10 mouse cellular contexts compared by ENCODE assay signal in the genomic region with DNA sequence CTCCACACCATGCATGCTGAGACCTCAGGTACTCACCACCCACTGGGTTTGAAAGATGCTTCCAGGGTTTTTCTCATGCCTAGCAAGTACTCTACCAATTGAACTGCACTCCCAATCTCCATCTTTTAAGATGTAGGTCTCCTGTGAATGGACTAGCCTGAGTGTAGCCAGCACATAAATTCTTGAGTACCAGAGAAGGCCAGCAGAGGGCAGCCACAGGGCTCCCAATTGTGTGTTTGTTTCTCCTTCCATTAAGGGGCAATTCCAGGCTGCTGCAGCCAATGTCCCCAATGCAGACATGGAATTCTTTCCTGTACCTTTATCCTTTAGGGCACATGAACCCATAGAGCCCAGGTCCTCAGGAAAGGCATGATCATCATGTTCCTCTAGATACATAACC. TPM values are rescaled to one million over a fixed set of nuclear protein-coding genes. Genes with fewer than 3 reads are reported as not detected.
DNase-seq lines count a peak whose midpoint lies in the region; ATAC-seq lines count a peak whose summit lies in the region.
"Had no signal": no experiment of that assay in that cellular context is flagged by ENCODE, and none has a peak within 500 bp of the region (broad histone marks: within the 10 kb centered on the region; RNA-seq: fewer than 3 reads in every experiment).

No protein-coding gene starts in this region.

- H3K27ac ChIP-seq in hindbrain, embryonic 10.5 days = no peak overlapping the region
- H3K27ac ChIP-seq in hindbrain, embryonic 13.5 days = no peak overlapping the region
- H3K27ac ChIP-seq in midbrain, embryonic 14.5 days (replicated peaks; ENCODE audit: low read depth, low read length) = no peak overlapping the region
- H3K27ac ChIP-seq: liver, embryonic 13.5 days had no signal

- no peak overlapping the region for H3K4me3 ChIP-seq in hindbrain, embryonic 10.5 days
- no peak overlapping the region for H3K4me3 ChIP-seq in hindbrain, embryonic 13.5 days
- no peak overlapping the region for H3K4me3 ChIP-seq in midbrain, embryonic 14.5 days (replicated peaks; ENCODE audit: low read depth, low read length)
- H3K4me3 ChIP-seq: liver, embryonic 13.5 days had no signal

- ATAC-seq in hindbrain, embryonic 13.5 days (ENCODE audit: low FRiP score) = no peak
- ATAC-seq in midbrain, embryonic 14.5 days (ENCODE audit: low FRiP score, low TSS enrichment) = no peak

- H3K4me1 ChIP-seq in hindbrain, embryonic 10.5 days (replicated peaks) = no peaks in the 10 kb centered on the region
- no peaks in the 10 kb centered on the region for H3K4me1 ChIP-seq in hindbrain, embryonic 13.5 days (replicated peaks)
- H3K4me1 ChIP-seq in midbrain, embryonic 14.5 days (ENCODE audit: control insufficient read depth, insufficient read depth, low read length) = no peaks in the 10 kb centered on the region
- H3K4me1 ChIP-seq: liver, embryonic 13.5 days had no signal

- 0 out of 2 replicates have a peak, but pooled peaks cover 4% of the 10 kb centered on the region for H3K27me3 ChIP-seq in hindbrain, embryonic 10.5 days (ENCODE audit: insufficient read depth, poor library complexity, severe bottlenecking)
- H3K27me3 ChIP-seq in hindbrain, embryonic 13.5 days = no peaks in the 10 kb centered on the region
- H3K27me3 ChIP-seq in midbrain, embryonic 14.5 days (ENCODE audit: control insufficient read depth, insufficient read depth, low read length) = no peaks in the 10 kb centered on the region
- H3K27me3 ChIP-seq: liver, embryonic 13.5 days had no signal

- H3K4me2 ChIP-seq in hindbrain, embryonic 13.5 days = no peak overlapping the region
- H3K4me2 ChIP-seq in midbrain, embryonic 14.5 days (ENCODE audit: low read length) = no peak overlapping the region
- H3K4me2 ChIP-seq: liver, embryonic 13.5 days had no signal

- H3K9me3 ChIP-seq in hindbrain, embryonic 10.5 days = no peaks in the 10 kb centered on the region
- no peaks in the 10 kb centered on the region for H3K9me3 ChIP-seq in hindbrain, embryonic 13.5 days
- H3K9me3 ChIP-seq in midbrain, embryonic 14.5 days (ENCODE audit: control insufficient read depth, low read length) = no peaks in the 10 kb centered on the region
- H3K9me3 ChIP-seq: liver, embryonic 13.5 days had no signal

- H3K9ac ChIP-seq in hindbrain, embryonic 13.5 days = no peak overlapping the region
- H3K9ac ChIP-seq in midbrain, embryonic 14.5 days (replicated peaks; ENCODE audit: low read length) = no peak overlapping the region
- H3K9ac ChIP-seq: liver, embryonic 13.5 days had no signal

- peak; percentile 60 for DNase-seq in hindbrain, embryonic 10.5 days (ENCODE audit: low spot score)
- DNase-seq in urinary bladder, postnatal 25 days (ENCODE audit: low spot score) = peak; percentile 19
- no peak for DNase-seq in urinary bladder, postnatal 36 days (ENCODE audit: low spot score in 2 of 2)
- DNase-seq in embryo, embryonic 10 days (ENCODE audit: low spot score) = peak; percentile 67
- peak; percentile 60 for DNase-seq in kidney, adult 9 months
- DNase-seq in midbrain, embryonic 14.5 days = peak; percentile 76
- no peak for DNase-seq in spleen, postnatal 36 days (ENCODE audit: low spot score in 2 of 2)
- DNase-seq: liver, embryonic 13.5 days had no signal

- H3K36me3 ChIP-seq in hindbrain, embryonic 10.5 days = no peaks in the 10 kb centered on the region
- no peaks in the 10 kb centered on the region for H3K36me3 ChIP-seq in hindbrain, embryonic 13.5 days
- no peaks in the 10 kb centered on the region for H3K36me3 ChIP-seq in midbrain, embryonic 14.5 days (ENCODE audit: control insufficient read depth, insufficient read depth, low read length)
- H3K36me3 ChIP-seq: liver, embryonic 13.5 days had no signal

RNA-seq across cellular contexts. Expression of a gene that starts 4.1 kb away (rescaled TPM):
- 0.12 TPM in 1 of 2 replicates, not detected in the other for polyA plus RNA-seq in hindbrain, embryonic 10.5 days (2016; fragmentation: Nextera tagmentation; extraction: Ambion mirVana)
- polyA plus RNA-seq in hindbrain, embryonic 13.5 days (2015; fragmentation: Nextera tagmentation; extraction: Ambion mirVana) = not detected in 2 replicates
- 0.42 TPM in 1 of 2 replicates, not detected in the other for polyA plus RNA-seq in midbrain, embryonic 14.5 days (2014; fragmentation: Nextera tagmentation; extraction: Ambion mirVana)
- polyA plus RNA-seq: embryonic facial prominence, embryonic 14.5 days had no signal

RNA-seq across cellular contexts. Expression of a gene that starts 7.9 kb away (rescaled TPM):
- 0.21 TPM in 1 of 2 replicates, not detected in the other for polyA plus RNA-seq in hindbrain, embryonic 10.5 days (2016; fragmentation: Nextera tagmentation; extraction: Ambion mirVana)
- polyA plus RNA-seq in hindbrain, embryonic 13.5 days (2015; fragmentation: Nextera tagmentation; extraction: Ambion mirVana) = not detected in 2 replicates
- polyA plus RNA-seq in midbrain, embryonic 14.5 days (2014; fragmentation: Nextera tagmentation; extraction: Ambion mirVana) = 0.14 TPM in 1 of 2 replicates, not detected in the other
- polyA plus RNA-seq: liver, embryonic 13.5 days had no signal

RNA-seq across cellular contexts. Expression of a gene that starts 38.3 kb away (rescaled TPM):
- polyA plus RNA-seq in hindbrain, embryonic 10.5 days (2016; fragmentation: Nextera tagmentation; extraction: Ambion mirVana) = 8.4 and 10.2 TPM in 2 replicates
- 8.9 and 11.0 TPM in 2 replicates for polyA plus RNA-seq in hindbrain, embryonic 13.5 days (2015; fragmentation: Nextera tagmentation; extraction: Ambion mirVana)
- 6.3 and 8.7 TPM in 2 replicates for polyA plus RNA-seq in midbrain, embryonic 14.5 days (2014; fragmentation: Nextera tagmentation; extraction: Ambion mirVana)

RNA-seq across cellular contexts. Expression of a gene that starts 38.8 kb away (rescaled TPM):
- 0.15 TPM in 1 of 2 replicates, not detected in the other for polyA plus RNA-seq in hindbrain, embryonic 10.5 days (2016; fragmentation: Nextera tagmentation; extraction: Ambion mirVana)
- polyA plus RNA-seq in hindbrain, embryonic 13.5 days (2015; fragmentation: Nextera tagmentation; extraction: Ambion mirVana) = 0.17 and 0.18 TPM in 2 replicates
- 0.22 TPM in 1 of 2 replicates, not detected in the other for polyA plus RNA-seq in midbrain, embryonic 14.5 days (2014; fragmentation: Nextera tagmentation; extraction: Ambion mirVana)
- polyA plus RNA-seq: liver, embryonic 13.5 days had no signal

Comparison
In these comparisons a context has a peak if more than half of its experiments do, and no peak if none do; other contexts are left out.
1. DNase-seq: peak in hindbrain, embryonic 10.5 days (single experiment), urinary bladder, postnatal 25 days (single experiment), embryo, embryonic 10 days (single experiment), kidney, adult 9 months (single experiment) and midbrain, embryonic 14.5 days (single experiment); none in urinary bladder, postnatal 36 days (0 of 2) and spleen, postnatal 36 days (0 of 2).